Mouse (Mus musculus) heart, embryonic 12.5 days (tissue): ENCODE data around the gene Cacnb3. TPM values are rescaled to one million over a fixed set of nuclear protein-coding genes. Genes with fewer than 3 reads are reported as not detected.

ENCODE experiments used
- ATAC-seq: fragments of 200-750 bp; cut with Nextera tagmentation; 2 replicates; pipeline ENCODE4 v1.8.0; 2017; ENCODE audit warnings: moderate TSS enrichment, moderate library complexity; ENCODE audit not compliant: insufficient number of reproducible peaks, low FRiP score
- H3K27ac ChIP-seq: fragments of 300-500 bp; sonication (generic); 2 replicates; pipeline ENCODE4 v1.5.1; 2016; ENCODE audit warnings: mild to moderate bottlenecking, moderate library complexity; ENCODE audit not compliant: poor library complexity, severe bottlenecking
- H3K27me3 ChIP-seq: fragments of 300-500 bp; sonication (generic); replicated peaks from 2 replicates; pipeline ENCODE4 v1.6.1; 2016; ENCODE audit warnings: mild to moderate bottlenecking, moderate library complexity
- H3K36me3 ChIP-seq: fragments of 300-500 bp; sonication (generic); 2 replicates; pipeline ENCODE4 v1.6.1; 2016; ENCODE audit warnings: mild to moderate bottlenecking, moderate library complexity
- H3K4me1 ChIP-seq: fragments of 300-500 bp; sonication (generic); replicated peaks from 2 replicates; pipeline ENCODE4 v1.6.1; 2016; ENCODE audit warnings: mild to moderate bottlenecking
- H3K4me2 ChIP-seq: fragments of 300-500 bp; sonication (generic); 2 replicates; pipeline ENCODE4 v1.6.1; 2016; ENCODE audit warnings: mild to moderate bottlenecking, moderate library complexity
- H3K4me3 ChIP-seq: fragments of 300-500 bp; sonication (generic); 2 replicates; pipeline ENCODE4 v1.5.1; 2016; ENCODE audit warnings: mild to moderate bottlenecking
- H3K9ac ChIP-seq: fragments of 300-500 bp; sonication (generic); 2 replicates; pipeline ENCODE4 v1.6.1; 2016; ENCODE audit warnings: mild to moderate bottlenecking, moderate library complexity
- H3K9me3 ChIP-seq: fragments of 300-500 bp; sonication (generic); replicated peaks from 2 replicates; pipeline ENCODE4 v1.6.1; 2016; ENCODE audit warnings: mild to moderate bottlenecking, moderate library complexity
- WGBS: fragments of 180-500 bp; shearing (Covaris S2); methylation state at CpG from one replicate; pipeline ENCODE4 v1.1.7; 2016; 5-methylcytosine and 5-hydroxymethylcytosine counted together
- polyA plus RNA-seq: library from polyadenylated mRNA; unstranded; fragments of >200 nt; fragmentation: Nextera tagmentation; extraction: Ambion mirVana; gene quantifications from 2 replicates; pipeline ENCODE4 v1.2.1, GENCODE M21; 2016

The Cacnb3 gene
- polyA plus RNA-seq, 1 experiment from 2014 or later = 10.3 TPM

DNA sequence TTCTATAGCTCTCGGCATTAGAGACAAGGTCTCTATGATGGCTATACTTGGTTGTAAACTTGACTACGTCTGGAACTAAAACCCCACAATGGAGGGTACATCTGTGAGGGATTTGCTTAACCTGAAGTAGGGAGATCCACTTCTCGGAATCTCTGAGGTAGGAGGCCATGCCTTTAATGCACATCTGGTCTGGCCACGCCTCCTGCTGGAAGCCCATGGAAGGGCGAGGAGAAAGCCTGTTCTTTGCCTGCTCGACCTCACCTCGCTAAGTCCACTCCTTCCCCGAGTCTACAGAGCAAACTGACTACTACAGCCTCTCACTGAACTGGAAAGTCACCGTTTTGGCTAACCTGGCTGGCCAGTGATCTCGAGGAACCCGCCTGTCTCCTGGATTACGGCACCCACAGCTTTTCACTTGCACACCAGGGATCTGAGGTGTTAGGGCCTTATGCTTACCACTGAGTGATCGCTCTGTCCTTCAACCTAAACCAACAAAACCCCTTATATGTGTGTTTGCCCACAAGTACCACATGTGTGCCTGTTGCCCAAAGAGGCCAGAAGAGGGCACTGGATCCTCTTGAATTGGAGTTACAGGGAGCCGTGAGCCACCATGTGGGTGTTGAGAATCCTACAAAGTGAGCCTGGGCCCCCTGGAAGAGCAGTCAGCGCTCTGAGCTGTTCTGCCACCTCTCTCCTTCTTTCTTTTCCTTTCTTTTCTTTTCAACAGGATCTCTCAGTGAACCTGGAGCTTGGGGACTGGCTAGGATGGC lies 26.5 kb downstream of the Cacnb3 start:
- Histone ChIP-seq H3K9me3 (no peaks in the 10 kb centered on the region), H3K27ac (no peak overlapping the region), H3K9ac (no peak overlapping the region), H3K4me1 (peaks cover 8% of the 10 kb centered on the region; the same call in 1 of the 2 replicates), H3K4me2 (no peak overlapping the region), H3K36me3 (peaks cover 81% of the 10 kb centered on the region), H3K27me3 (no peaks in the 10 kb centered on the region), H3K4me3 (no peak overlapping the region)
- WGBS = 88% methylated on average over 15 of the region's 15 CpGs
- no peak for ATAC-seq

DNA sequence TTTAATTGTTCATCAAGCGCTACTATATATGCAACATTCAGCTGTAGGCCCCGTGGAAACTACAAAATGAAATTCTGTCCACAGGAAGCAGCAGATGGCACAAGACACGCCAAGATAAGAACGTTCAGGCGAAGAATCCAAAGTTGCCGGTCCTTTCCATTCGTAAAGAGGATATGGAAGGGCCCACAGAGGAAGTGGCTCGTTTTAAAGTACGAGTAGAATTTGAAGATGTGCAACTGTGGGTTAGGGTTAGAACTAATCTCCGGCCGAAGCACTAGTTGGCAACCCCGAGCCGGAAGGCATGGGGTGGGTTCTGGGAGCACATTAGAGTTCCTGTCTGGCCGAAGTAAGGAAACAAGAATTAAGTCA lies 31.5 kb downstream of the Cacnb3 start:
- Histone ChIP-seq H3K4me1 (peaks cover 8% of the 10 kb centered on the region; the same call in 1 of the 2 replicates), H3K27ac (peak overlapping the region; percentile 84), H3K4me2 (peak overlapping the region; percentile 87), H3K9me3 (no peaks in the 10 kb centered on the region), H3K27me3 (no peaks in the 10 kb centered on the region), H3K9ac (peak overlapping the region; percentile 96), H3K36me3 (peaks cover 33% of the 10 kb centered on the region), H3K4me3 (peak overlapping the region; percentile 86)
- WGBS = 1% methylated on average over 14 of the region's 14 CpGs
- ATAC-seq = peak; percentile 5; the same call in 1 of the 2 replicates

DNA sequence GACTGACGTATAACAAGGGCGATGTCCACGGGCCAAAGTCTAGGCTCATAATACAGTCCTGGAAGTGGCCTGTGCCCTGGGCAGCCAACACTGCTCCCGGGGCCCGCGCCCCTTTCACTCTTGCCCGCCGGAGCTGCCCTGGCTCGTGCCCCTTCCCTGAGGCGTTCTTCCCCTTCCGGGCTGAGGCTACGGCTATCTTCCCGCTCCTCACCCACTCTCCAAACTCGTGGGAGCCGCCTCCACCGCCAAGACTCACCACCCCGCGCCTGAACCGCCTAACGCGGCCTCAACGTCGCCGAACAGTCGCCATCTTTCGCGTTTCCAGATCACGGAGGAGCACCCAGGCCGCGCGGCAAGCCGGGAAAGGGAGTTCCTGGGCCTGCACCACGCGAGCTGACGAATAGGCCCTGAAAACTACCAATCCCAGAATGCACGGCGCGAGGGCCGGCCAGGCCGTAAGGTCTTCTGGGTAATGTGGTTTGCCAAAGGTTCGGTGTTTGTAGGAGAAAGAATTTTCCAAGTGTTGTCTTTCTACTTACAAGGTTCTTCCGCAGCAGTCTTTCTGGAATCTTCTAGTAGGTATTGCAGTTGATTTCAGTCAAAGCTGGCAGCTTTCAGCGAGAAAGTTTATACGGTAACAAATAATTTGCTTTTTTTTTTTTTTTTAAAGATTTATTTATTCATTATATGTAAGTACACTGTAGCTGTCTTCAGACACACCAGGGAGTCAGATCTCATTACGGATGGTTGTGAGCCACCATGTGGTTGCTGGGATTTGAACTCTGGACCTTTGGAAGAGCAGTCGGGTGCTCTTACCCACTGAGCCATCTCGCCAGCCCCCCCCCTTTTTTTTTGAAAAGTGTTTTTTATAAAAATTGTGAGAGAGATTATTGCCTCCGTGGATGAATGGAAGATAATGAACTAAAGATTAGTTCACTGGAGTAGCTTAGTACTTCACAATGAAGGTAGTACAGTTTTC lies 32.2 kb downstream of the Cacnb3 start, which contains the start of gene Ddx23:
TSS of gene Ddx23 (minus strand) at position 328 of the 979 bp plus-strand sequence.
- peaks cover 26% of the 10 kb centered on the region for H3K36me3 ChIP-seq

DNA sequence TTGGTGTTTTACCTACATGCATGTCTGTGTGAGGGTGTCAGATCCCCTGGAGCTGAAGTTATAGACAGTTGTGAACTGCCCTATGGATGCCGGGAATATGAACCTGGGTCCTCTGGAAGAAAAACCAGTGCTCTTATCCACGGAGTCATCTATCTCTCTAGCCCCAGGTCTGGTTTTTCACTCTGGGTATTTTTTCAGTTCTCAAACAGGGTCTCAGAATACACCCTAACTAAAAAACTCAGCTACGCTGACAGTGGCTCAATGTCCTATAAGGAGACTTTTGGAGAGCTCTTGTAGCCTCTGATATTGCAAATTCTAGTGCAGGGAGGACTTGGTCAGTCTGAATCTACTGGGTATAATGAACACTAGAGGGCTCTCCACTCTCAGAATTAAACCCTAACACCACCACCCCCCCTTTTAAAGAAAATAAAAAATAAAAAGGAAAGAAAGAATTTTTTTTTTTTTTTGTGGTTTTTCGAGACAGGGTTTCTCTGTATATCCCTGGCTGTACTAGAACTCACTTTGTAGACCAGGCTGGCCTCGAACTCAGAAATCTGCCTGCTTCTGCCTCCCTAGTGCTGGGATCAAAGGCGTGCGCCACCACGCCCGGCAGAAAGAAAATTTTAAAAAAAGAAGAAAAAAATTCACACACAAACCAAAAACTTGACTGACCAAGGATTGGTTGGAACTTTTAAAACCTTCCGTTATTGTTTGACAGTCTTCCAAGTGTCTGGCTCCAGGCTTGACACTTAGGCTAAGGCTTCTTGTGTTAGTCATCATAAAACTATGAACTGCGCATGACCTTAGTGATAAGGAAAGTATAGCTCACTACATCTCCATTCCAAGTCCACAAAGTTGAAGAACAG lies 33.6 kb downstream of the Cacnb3 start:
- no peaks in the 10 kb centered on the region; the same call in 1 of the 2 replicates for H3K9me3 ChIP-seq
- no peak overlapping the region for H3K9ac ChIP-seq
- ATAC-seq = no peak
- peaks cover 8% of the 10 kb centered on the region; the same call in 1 of the 2 replicates for H3K4me1 ChIP-seq
- no peaks in the 10 kb centered on the region for H3K27me3 ChIP-seq
- 73% methylated on average over 11 of the region's 11 CpGs for WGBS
- H3K27ac ChIP-seq = no peak overlapping the region
- no peak overlapping the region for H3K4me3 ChIP-seq
- H3K4me2 ChIP-seq = no peak overlapping the region
- peaks cover 13% of the 10 kb centered on the region; the same call in 1 of the 2 replicates for H3K36me3 ChIP-seq

More for the DNA sequence above, 32.2 kb downstream of the Cacnb3 start, which contains the start of gene Ddx23:
- Histone ChIP-seq H3K4me3 (peak within 1 kb of the TSS; percentile 86), H3K4me2 (peak within 1 kb of the TSS; percentile 87), H3K4me1 (peaks cover 8% of the 10 kb centered on the region; the same call in 1 of the 2 replicates), H3K27me3 (no peaks in the 10 kb centered on the region), H3K9me3 (no peaks in the 10 kb centered on the region; the same call in 1 of the 2 replicates), H3K9ac (peak within 1 kb of the TSS; percentile 96), H3K27ac (peak within 1 kb of the TSS; percentile 84)
- 5% methylated on average over 48 of the region's 48 CpGs for WGBS
- ATAC-seq = peak; percentile 96

DNA sequence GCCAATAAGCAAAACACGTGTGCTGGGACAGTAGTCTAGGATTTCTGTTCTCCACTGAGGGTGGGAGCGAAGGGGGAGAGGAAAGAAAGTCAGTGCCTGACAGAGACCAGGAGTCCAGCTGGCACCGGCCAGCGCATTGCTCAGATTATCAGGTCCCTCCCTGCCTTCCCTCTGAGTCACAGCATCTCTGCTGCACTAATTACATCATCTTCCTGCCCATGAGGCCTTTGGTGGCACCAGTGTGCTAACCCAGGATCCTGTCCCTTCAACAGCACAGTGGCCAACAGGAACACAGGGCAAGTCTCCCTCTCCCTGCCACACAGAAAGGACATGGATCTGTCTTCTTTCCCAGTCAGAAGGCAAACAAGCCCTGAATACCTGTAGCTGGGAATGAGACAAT lies 42.0 kb downstream of the Cacnb3 start:
- peak; percentile 60 for ATAC-seq
- Histone ChIP-seq H3K27me3 (peaks cover 31% of the 10 kb centered on the region), H3K4me3 (no peak overlapping the region), H3K9me3 (no peaks in the 10 kb centered on the region; the same call in 1 of the 2 replicates), H3K36me3 (no peaks in the 10 kb centered on the region), H3K4me2 (no peak overlapping the region), H3K4me1 (peaks cover 41% of the 10 kb centered on the region), H3K27ac (0 out of 2 replicates have a peak overlapping the region, but pooled peaks have one; percentile 29), H3K9ac (no peak overlapping the region)
- 20% methylated on average over 4 of the region's 4 CpGs for WGBS

DNA sequence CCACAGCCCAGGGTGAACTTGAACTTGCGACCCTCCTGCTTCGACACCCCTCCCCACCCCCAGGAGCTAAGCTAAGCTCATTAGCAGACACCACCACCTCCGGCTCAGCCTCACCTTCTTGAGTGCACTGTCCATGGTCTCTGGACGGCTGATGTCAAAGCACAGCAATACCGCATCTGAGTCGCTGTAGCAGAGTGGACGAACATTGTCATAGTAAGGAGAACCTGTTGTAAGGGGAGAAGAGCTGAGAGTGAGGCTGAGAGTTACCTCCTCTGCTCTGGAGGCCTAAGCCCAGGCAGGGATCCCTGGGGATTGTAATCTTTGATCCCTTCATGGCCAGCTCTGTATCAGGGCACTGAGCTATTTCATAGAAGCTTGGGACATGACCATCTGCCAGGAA lies 43.1 kb downstream of the Cacnb3 start:
- no peaks in the 10 kb centered on the region for H3K36me3 ChIP-seq
- H3K4me2 ChIP-seq = no peak overlapping the region
- H3K4me1 ChIP-seq = peaks cover 42% of the 10 kb centered on the region
- ATAC-seq = no peak
- 72% methylated on average over 7 of the region's 7 CpGs for WGBS
- peaks cover 33% of the 10 kb centered on the region for H3K27me3 ChIP-seq
- H3K4me3 ChIP-seq = no peak overlapping the region
- H3K9ac ChIP-seq = no peak overlapping the region
- no peaks in the 10 kb centered on the region for H3K9me3 ChIP-seq
- H3K27ac ChIP-seq = no peak overlapping the region

DNA sequence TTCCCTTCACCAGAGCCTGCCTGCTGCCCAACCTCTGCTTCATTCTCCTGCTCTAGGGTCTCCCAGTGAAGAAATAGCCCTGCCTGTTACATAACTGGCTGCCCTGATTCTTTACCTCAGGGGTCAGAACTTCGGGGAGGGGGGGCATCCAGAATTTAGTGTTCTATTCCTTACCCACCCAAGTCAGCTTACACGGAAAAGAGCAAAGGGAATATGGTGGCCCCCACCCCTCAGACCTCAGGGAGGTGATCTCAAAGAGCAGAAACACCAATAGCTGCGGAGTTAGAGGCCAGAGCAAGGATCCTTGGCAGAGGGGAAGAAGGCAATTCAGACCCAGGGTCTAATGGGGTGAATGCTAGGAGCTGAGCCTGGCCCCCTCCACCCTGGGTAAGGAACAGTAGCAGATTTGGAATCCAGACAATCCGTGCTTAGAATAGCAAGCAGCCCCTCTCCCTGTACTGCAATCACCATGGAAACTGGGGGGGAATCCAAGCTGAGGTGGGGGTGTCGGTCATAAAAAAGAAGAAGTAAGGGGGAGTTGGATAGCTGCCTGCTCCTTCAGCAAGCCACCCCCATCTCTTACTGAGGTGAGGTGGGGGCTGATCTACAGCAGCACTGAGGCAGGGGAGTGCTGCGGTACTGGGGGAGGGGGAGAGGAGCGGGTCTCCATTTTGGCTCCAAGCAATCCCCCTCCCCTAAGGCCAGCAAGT lies 43.8 kb downstream of the Cacnb3 start:
- H3K36me3 ChIP-seq = no peaks in the 10 kb centered on the region
- no peak for ATAC-seq
- no peak overlapping the region for H3K27ac ChIP-seq
- no peak overlapping the region for H3K4me3 ChIP-seq
- H3K9ac ChIP-seq = 0 out of 2 replicates have a peak overlapping the region, but pooled peaks have one; percentile 29
- H3K27me3 ChIP-seq = peaks cover 40% of the 10 kb centered on the region
- WGBS = 41% methylated on average over 7 of the region's 7 CpGs
- peak overlapping the region; percentile 98; the same call in 1 of the 2 replicates for H3K4me2 ChIP-seq
- H3K9me3 ChIP-seq = no peaks in the 10 kb centered on the region
- H3K4me1 ChIP-seq = peaks cover 42% of the 10 kb centered on the region

DNA sequence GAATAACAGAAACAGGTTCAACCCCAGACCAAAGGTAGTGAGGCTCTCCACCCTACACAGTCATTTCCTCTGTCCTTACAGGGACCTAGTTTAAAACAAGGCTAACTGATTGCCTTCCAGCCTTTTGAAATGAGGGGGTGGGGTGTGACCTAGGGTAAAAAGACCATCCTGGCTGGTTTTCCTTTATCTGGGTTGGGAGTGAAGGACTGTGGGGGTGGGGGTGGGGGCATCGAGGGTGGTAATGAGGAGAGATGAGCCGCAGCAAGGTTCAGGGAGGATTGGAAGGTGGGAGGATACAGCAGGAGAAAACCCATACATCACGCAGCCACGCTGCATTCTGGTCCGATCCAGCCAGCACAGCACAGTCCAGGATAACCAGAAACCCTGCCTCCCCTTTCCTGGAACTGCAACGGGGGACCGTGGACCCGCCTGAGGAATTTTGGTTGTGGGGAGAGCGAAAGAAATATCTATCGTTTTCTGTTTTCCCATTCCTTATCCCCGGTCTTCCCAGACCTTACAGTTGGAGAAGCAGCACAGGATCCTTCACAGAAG lies 44.4 kb downstream of the Cacnb3 start:
- peaks cover 42% of the 10 kb centered on the region for H3K4me1 ChIP-seq
- no peak overlapping the region for H3K27ac ChIP-seq
- no peaks in the 10 kb centered on the region for H3K36me3 ChIP-seq
- no peaks in the 10 kb centered on the region for H3K9me3 ChIP-seq
- no peak for ATAC-seq
- H3K27me3 ChIP-seq = peaks cover 42% of the 10 kb centered on the region
- 27% methylated on average over 11 of the region's 11 CpGs for WGBS
- H3K9ac ChIP-seq = 0 out of 2 replicates have a peak overlapping the region, but pooled peaks have one; percentile 29
- 0 out of 2 replicates have a peak overlapping the region, but pooled peaks have one; percentile 2 for H3K4me3 ChIP-seq
- H3K4me2 ChIP-seq = peak overlapping the region; percentile 98

DNA sequence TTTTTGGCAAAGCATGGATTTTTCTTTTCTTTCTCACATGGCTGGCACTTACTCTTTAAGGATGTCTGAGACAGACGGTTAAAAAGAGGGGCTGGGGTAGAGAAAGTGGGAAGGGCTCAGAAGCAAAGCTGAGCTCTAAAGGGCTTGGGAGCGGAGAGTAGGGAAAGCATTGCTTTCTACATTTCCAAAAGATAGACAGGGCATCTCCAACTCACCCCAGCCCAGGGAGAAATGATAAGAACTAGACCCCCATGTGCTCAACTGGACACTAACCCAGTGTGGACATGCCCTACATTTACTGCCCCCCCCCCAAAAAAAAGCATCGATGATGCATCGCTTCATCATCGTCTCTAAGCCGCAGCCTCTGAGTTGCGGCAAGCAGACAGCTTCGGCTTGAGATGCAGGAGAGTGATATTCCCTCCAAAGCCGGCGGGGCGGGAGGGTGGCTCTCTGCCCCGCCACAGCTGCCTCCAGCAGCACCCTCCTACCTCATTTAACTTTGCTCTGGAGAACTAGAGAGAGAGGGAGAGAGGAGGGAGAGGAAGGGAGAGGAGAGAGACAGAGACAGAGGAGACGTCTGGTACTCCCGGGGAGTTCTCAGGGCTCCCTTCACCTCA lies 45.1 kb downstream of the Cacnb3 start:
- ATAC-seq = no peak
- Histone ChIP-seq H3K4me3 (peak overlapping the region; percentile 51), H3K36me3 (no peaks in the 10 kb centered on the region), H3K27ac (no peak overlapping the region), H3K9me3 (no peaks in the 10 kb centered on the region), H3K9ac (peak overlapping the region; percentile 68), H3K27me3 (peaks cover 42% of the 10 kb centered on the region), H3K4me1 (peaks cover 42% of the 10 kb centered on the region), H3K4me2 (peak overlapping the region; percentile 98)
- WGBS = 10% methylated on average over 14 of the region's 14 CpGs
